Mouse (Mus musculus) brain, embryonic 18.5 days (tissue): ENCODE data around the gene Ibtk.

Experiments used
- DNase-seq: peaks from one replicate; pipeline ENCODE4 v3.0.0-alpha.2; 2012; ENCODE audit warnings: low read depth, low spot score

Gene Ibtk

DNA sequence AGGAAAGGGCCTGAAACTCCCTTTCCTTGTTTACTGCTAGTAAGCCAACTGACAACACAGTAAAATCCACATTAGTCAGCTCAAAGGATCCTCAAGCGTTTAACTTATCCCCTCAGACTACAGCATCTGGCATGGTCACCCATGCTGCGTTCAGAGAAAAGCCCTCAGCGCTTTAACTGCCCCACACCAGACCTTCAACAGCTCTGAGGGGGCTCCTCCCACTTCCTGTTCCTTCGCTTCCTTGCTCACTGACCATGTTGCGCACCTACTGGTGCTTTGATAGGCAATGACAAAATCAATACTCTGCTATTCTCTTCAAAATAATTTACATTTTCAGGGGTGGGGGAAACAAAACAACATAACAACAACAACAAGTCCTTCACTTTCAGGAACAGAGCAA, 47.2 kb downstream of the Ibtk start:
- no peak for DNase-seq

GRCm38 (mm10) chr9:85695606-85696005, 53.5 kb downstream of the Ibtk start:
- no peak for DNase-seq

- peak; percentile 40 for DNase-seq
Observed at GRCm38 (mm10) chr9:85693231-85694116, 55.7 kb downstream of the Ibtk start.

- DNase-seq, result no peak
Observed at GRCm38 (mm10) chr9:85685010-85685409, 64.1 kb downstream of the Ibtk start.

- no peak for DNase-seq
Observed at GRCm38 (mm10) chr9:85675131-85675905, 73.8 kb downstream of the Ibtk start.

DNA sequence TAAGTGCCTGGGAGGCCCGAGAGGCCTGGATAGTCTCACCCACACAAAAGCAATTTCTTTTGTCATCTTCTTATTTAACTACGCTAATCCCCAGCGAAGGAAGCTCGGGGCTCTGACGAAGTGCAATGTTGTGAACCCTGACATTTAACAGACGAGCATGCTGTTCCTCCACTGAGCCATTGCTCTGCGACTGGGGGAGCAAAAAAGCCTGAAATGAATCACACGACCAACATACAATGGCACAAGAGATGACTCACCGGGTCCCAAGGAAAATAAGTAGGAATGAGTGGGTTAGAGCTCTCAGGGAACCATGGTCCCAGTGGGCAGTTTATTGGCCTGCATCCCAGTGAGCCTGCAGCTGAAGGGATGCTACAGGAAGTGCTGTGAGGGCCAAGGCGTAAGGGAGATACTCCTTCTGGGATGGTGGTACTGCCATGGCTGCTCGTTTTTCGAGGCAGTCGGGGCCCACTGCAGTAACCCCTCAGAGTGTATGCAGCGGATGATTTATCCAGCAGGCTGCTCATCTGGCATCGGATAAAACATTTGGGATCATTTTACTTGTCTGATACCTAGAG, 75.1 kb downstream of the Ibtk start:
- no peak for DNase-seq

- DNase-seq, result no peak
Observed at GRCm38 (mm10) chr9:85671582-85672331, 77.4 kb downstream of the Ibtk start.

- DNase-seq, result no peak
Observed at GRCm38 (mm10) chr9:85664316-85664715, 84.8 kb downstream of the Ibtk start.

- DNase-seq, result no peak
Observed at GRCm38 (mm10) chr9:85663810-85664209, 85.3 kb downstream of the Ibtk start.

GRCm38 (mm10) chr9:85663091-85663490, 86.0 kb downstream of the Ibtk start:
- DNase-seq, result no peak

DNA sequence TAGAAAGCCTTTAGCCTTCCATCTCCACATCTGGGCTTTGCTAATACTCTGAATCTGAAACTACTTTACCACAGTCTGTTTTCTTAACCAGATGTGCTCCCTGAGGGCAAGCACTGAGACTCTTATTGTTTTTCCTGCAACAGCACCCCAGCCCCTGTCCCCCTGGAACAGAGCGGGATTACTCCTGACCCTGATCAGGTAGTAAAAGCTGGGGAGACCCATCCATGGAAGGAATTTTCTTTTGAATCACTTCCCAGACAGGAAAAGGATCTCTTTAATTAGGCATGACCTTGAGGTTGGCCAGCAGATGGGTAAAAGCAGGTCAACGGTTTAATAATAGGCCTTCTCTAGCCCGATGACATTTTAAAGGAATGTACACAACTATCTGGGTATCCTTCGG, 95.7 kb downstream of the Ibtk start:
- no peak for DNase-seq

- DNase-seq, result no peak
Observed at GRCm38 (mm10) chr9:85638276-85638675, 110.9 kb downstream of the Ibtk start.
